Mouse (Mus musculus) embryonic stem cell, embryonic (primary cell): Measurements from ENCODE around the gene Zc3h12a.

Experiments used
- CTCF ChIA-PET, 4 experiments: fragments of 300-600 bp in 2 of 4; fragments of 350-600 bp in 2 of 4; sonication (Branson Sonifier 250); formaldehyde crosslinking; loops; one replicate each; lab custom pipeline; 2022; ENCODE audit warnings: inconsistent platforms in 2 of 4; lab: Charles Lee
- POLR2A ChIA-PET, 4 experiments: fragments of 300-600 bp in 2 of 4; fragments of 350-600 bp in 2 of 4; sonication (Branson Sonifier 250); formaldehyde crosslinking; loops; one replicate each; lab custom pipeline; 2022; ENCODE audit warnings: antibody characterized with exemption in 4 of 4, inconsistent platforms in 1 of 4; lab: Charles Lee

The Zc3h12a gene

DNA sequence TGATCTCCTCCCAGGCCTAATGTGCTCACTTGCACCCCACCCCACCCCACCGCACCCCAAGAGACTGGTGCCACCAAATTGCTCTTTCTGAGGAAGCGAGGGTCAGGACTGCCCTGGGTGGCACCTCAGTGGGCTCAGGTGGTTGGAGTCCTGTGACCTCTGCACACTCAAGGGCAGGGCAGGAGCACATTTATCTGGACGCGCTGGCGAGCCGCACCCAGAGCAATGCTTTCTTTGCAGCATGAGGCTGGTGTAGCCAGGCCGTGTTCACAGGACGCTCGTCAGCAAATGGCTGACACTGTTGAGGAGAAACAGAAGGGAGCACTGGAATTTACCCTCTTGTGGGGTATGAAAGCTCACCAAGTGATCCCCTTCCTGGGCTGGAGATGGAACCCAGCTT lies 22.3 kb downstream of the Zc3h12a start:
- ChIA-PET CTCF (interaction anchor here (0.6 to 2.0 kb wide), 6 partner anchors 9 to 841 kb away, joined by 3 to 16 read pairs (median 4); no protein-coding TSS in a partner anchor), POLR2A (interaction anchor here in 3 of 4 experiments (0.7 to 3.5 kb wide), 12 partner anchors 9 to 420 kb away, joined by 3 to 21 read pairs (median 4); partner anchors contain the start of gene Meaf6 (in 1 of the 3))

DNA sequence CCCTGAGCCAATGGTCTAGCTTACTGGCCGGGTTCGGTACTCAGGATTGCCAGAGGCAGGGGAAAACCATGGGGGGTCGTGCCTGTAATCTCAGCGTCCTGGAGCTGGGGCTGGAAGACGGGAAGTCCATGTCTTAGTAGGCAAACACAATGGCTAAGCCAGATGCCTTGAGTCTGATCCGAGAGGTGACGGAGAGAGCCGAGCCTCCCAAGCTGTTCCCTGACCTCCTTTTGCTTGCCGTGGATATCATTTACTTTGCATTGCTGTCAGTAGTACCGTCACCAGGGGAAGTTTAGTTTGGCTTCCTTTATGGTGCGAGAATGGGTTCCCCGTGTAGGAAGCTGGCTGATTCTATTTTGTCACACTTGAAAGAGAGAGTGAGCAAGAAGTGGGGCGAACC lies 26.3 kb downstream of the Zc3h12a start:
- ChIA-PET POLR2A (interaction anchor here in 3 of 4 experiments (0.6 to 3.3 kb wide), 4 partner anchors 12 to 115 kb away, joined by 3 to 22 read pairs (median 5); partner anchors contain the start of gene Meaf6 (in 1 of the 3)), CTCF (interaction anchor here in 3 of 4 experiments (0.6 to 1.7 kb wide), 5 partner anchors 14 to 18 kb away, joined by 3 to 6 read pairs (median 5); partner anchors contain the start of gene Meaf6 (in 2 of the 3))

DNA sequence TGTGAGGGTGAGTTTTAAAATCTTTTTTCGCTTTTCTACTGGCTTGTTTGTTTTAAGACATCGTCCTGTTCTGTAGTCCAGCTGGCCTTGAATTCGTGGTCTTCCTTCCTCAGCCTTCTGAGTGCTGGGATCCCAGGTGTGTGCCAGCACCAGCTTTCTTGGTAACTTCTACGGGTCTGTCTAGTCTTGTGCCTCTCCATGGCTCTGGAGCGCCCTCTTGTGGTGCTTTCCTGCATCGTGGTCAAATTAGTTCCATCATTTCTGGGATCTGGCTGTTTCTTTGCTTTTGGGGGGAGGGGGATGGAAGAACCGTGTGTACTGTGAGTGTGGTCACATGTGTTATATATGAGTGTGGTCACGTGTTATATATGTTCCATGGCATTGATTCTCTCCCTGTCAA lies 28.2 kb downstream of the Zc3h12a start:
- CTCF ChIA-PET, result interaction anchor here (0.6 to 2.2 kb wide), 69 partner anchors 8 to 906 kb away, joined by 3 to 25 read pairs (median 4); partner anchors contain the start of genes Meaf6 (in 3 of the 4), 9930104L06Rik (in 1 of the 4), Dnali1 (in 1 of the 4) and Sf3a3 (in 1 of the 4)

DNA sequence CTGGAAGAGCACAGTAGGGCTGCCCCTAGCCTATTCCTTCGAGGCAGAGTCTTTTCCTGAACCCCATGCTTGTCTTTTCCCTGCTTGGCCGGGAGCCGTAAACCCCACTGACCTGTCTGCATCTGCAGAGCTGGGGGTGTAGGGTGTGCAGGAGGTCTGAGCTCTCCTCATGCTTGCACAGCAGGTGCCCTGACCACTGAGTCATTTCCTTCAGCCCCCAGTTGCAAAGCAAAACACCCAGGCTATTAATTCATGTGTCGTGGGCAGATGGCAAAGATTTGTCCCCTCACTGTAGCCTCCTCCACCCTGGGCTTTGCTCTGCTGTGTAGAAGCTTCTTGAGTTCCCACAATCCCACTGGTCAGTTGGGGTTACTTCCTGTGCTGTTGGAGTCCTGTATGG lies 30.2 kb downstream of the Zc3h12a start:
- POLR2A ChIA-PET, result interaction anchor here in 2 of 4 experiments (1.0 to 1.6 kb wide), 4 partner anchors 10 to 13 kb away, joined by 3 to 5 read pairs (median 3); partner anchors contain the start of gene Meaf6 (in 1 of the 2)
- CTCF ChIA-PET, result interaction anchor here (0.6 to 2.0 kb wide), 8 partner anchors 9 to 1159 kb away, joined by 3 to 8 read pairs (median 4); partner anchors contain the start of gene Meaf6 (in 2 of the 4)

More for the DNA sequence above, 28.2 kb downstream of the Zc3h12a start:
- POLR2A ChIA-PET, result interaction anchor here (0.6 to 3.3 kb wide), 20 partner anchors 12 to 284 kb away, joined by 3 to 22 read pairs (median 4); partner anchors contain the start of genes Meaf6 (in 3 of the 4), Snip1 (in 2 of the 4) and 9930104L06Rik (in 1 of the 4)

DNA sequence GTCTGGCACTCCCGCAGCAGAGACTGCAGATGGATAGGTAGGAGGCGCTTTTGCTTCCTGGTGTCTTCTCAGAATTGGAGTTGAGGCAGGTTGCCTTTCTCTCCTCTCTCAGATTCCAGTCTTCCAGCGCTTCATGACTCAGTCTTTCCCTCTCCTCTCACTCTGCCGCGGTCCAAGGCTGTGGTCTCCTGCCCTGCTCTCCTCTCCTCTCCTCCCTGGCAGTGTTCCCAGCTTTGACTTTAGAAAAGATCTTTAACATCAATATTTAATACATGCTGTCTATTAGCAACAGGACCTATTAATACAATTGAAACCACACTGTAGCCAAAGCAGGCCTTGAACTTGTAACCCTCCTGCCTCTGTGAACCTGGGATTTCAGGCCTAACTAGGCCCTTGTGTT lies 31.6 kb downstream of the Zc3h12a start:
- CTCF ChIA-PET, result interaction anchor here (0.5 to 2.0 kb wide), 6 partner anchors 10 to 153 kb away, joined by 3 to 9 read pairs (median 6); partner anchors contain the start of gene Meaf6 (in 2 of the 4)
- POLR2A ChIA-PET, result interaction anchor here in 2 of 4 experiments (1.0 to 4.3 kb wide), 6 partner anchors 10 to 149 kb away, joined by 3 to 32 read pairs (median 4); partner anchors contain the start of gene Meaf6 (in 1 of the 2)

DNA sequence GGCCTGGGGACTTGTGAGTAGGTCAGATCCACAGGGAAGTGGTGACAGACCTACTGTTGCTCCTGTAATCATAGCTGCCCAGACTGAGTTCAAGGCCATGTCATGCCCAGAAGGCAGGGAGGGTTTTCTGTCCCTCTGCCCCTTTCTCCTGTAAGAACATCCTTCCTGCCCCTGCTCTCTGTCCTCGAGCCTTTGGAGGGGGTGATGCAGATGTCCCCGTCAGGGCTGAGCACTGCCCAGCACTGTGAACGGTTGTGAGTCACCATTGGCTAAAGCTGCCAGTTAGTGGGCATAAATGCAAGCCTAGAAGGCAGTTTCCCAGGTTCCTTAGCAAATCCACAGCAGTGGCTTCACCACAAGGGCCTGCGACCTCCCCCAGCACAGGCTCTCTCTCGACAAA lies 34.6 kb downstream of the Zc3h12a start:
- ChIA-PET CTCF (interaction anchor here in 1 of 4 experiments (1.0 kb wide), 1 partner anchor 8 kb away, joined by 3 read pairs; no protein-coding TSS in a partner anchor), POLR2A (interaction anchor here in 2 of 4 experiments (0.6 to 4.3 kb wide), 4 partner anchors 9 to 156 kb away, joined by 3 to 32 read pairs (median 4); partner anchors contain the start of genes 9930104L06Rik (in 1 of the 2) and Meaf6 (in 1 of the 2))

DNA sequence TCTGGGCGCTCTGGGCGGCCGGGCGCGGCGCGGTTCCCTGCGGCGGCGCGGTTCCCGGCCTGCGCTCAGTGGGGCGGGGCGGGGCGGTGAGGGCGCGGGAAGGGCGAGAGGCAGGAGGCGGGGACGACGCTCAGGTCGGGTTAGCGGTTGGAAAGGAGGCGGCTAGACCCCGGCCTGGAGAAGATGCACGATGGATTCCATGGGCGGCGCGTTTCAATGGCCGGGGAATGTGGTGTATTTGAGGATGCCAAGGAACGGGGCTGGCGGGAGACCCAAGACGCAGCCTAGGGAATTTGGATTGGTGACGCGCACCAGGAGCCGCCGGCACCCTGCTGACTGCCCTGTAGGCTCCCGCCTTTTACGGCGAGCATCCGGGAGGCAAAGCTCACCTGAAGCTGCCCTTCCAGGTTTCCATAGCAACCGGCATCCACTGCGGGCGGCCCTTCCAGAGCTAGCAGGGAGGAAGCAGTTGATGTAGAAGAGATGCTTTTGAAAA lies 42.2 kb downstream of the Zc3h12a start:
- ChIA-PET POLR2A (interaction anchor here (0.6 to 4.2 kb wide), 49 partner anchors 8 to 1011 kb away, joined by 3 to 32 read pairs (median 4); partner anchors contain the start of genes 9930104L06Rik (in 3 of the 4), Snip1 (in 3 of the 4) and Lsm10 (in 1 of the 4)), CTCF (interaction anchor here (0.5 to 3.7 kb wide), 39 partner anchors 9 to 1132 kb away, joined by 3 to 25 read pairs (median 4); partner anchors contain the start of genes Snip1 (in 2 of the 4) and Dnali1 (in 1 of the 4))

DNA sequence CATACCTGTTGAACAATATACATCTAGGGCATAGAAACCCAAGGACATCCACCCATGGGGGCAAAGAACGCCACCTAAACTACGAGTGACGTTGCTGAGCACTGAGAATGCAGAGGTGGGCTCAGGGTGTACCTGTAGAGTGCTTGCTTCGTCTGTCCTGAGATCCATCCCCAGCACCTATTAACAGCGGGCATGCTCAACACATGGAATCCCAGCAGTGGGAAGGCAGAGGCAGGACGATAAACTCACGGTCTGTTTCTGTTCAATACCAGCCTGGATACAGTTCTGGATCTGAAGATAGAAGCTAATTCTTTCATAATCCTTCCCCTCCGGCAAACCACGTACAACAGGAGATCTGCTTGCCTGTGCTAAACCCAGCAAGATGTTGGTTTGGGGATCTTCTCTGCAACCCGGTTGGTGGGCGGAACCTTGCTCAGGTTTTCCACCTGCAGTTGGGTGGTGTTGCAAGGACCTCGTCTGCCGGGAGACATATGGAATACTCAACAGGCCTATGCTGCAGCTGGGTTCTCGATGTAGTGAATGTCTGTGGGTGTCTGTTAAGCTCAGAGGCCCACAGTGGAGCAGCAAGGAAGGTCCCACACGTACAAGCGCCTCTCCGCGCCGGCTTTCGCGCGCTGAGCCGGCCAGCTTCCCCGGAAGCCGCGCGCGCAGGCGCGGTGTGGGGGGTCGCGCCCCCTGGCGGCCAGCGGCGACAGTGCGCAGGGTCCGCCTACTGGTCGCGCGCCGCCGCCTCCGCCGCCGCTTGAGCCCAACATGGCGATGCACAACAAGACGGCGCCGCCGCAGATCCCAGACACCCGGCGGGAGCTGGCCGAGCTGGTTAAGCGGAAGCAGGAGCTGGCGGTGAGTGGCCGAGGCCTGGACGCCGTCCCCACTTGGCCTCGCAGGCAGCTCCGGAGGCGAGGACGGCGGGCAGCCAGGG lies 43.0 kb downstream of the Zc3h12a start, which contains the start of gene Meaf6:
Gene Meaf6, plus strand, starts transcription at position 732 of the 943 bp plus-strand sequence.
- ChIA-PET POLR2A (interaction anchor here (0.6 to 4.2 kb wide), 40 partner anchors 9 to 852 kb away, joined by 3 to 32 read pairs (median 5); partner anchors contain the start of genes 9930104L06Rik (in 3 of the 4) and Snip1 (in 3 of the 4)), CTCF (interaction anchor here (0.5 to 3.7 kb wide), 48 partner anchors 8 to 1132 kb away, joined by 3 to 25 read pairs (median 4); partner anchors contain the start of genes Snip1 (in 2 of the 4), 9930104L06Rik (in 1 of the 4), Dnali1 (in 1 of the 4) and Mtf1 (in 1 of the 4))

DNA sequence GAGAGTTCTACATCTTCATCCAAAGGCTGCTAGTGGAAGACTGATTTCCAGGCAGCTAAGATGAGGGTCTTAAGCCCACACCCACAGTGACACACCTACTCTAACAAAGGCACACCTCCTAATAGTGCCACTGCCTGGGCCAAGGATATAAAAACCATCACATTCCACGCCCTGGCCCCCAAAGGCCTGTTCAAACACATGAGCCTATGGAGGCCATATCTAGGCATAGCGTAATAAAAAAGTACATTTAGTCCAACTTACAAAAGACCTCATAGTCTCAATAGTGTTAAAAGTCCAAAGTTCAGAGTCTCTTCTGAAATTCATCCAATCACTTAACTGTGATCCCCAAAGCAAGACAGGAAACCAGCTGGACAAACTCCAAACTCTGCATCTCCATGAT lies 48.9 kb downstream of the Zc3h12a start:
- ChIA-PET CTCF (no interaction called here), POLR2A (interaction anchor here in 2 of 4 experiments (0.9 to 1.2 kb wide), 3 partner anchors 12 to 163 kb away, joined by 3 to 4 read pairs (median 3); partner anchors contain the start of genes Dnali1 (in 1 of the 2) and Snip1 (in 1 of the 2))

DNA sequence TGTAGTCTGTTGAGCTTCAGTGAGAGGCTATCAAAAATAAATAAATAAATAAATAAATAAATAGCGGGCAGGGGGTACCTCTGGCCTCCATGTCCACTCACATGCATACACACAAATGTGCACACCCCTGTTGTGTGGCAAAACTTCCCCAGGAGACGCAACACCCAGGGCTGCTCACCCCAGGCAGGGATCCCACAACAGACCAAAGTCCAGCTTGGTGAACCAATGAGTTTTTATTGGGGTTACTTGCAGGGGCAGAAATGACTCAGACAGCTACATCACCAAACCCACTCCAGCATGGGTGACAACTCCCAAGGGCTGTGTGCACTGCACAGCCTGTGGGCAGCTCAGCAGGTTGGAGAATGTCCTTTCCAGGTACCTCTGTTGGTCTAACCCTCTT lies 49.9 kb downstream of the Zc3h12a start:
- ChIA-PET POLR2A (interaction anchor here in 1 of 4 experiments (0.9 to 1.2 kb wide), 2 partner anchors 21 to 86 kb away, joined by 3 to 4 read pairs; no protein-coding TSS in a partner anchor), CTCF (interaction anchor here in 1 of 4 experiments (1.6 kb wide), 1 partner anchor 21 kb away, joined by 4 read pairs; no protein-coding TSS in a partner anchor)
